Mouse (Mus musculus): ENCODE measurements around the gene Gm3625.

- TF ChIP-seq CTCF (conservative IDR thresholded peaks at IDR 0.05; ENCODE audit: insufficient read depth, insufficient read length, low read depth, low read length) (no peak), POLR2A (IDR thresholded peaks at IDR 0.05; ENCODE audit: low read depth, low read length) (no peak)
These were observed 702 bp downstream of the Gm3625 start for GRCm38 (mm10) chr12:4592025-4592424.

All from kidney, adult 2 months (tissue).